In the genomic region with DNA sequence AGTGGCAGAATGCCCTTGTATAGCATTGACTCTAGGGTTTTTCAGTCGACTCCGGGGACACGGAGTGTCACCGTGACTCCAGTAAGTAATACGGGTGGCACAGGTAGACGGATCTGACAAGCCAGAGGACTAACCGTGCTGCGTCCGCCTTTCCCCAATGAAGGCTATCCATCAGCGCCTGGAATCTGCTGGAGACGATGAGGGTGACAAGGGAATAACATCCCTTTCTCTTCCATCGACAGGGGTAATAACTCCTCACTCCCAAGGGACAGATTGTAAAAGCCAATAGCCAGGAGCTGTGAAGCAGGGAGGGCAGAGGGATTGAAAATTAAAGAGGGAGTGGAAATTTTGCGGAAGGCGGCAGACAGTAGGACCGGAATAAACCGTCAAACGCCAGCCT, we compare ENCODE assay signal across 18 mouse cellular contexts.
DNase-seq lines count a peak whose midpoint lies in the region; ATAC-seq and TF ChIP-seq lines count a peak whose summit lies in the region.
"Had no signal": no experiment of that assay in that cellular context is flagged by ENCODE, and none has a peak within 500 bp of the region (broad histone marks: within the 10 kb centered on the region; RNA-seq: fewer than 3 reads in every experiment).

No protein-coding gene starts in this region.

- intact Hi-C loops in left cerebral cortex, postnatal 25 days (cut with DNase I) = no loop called here

- peak; percentile 19 for DNase-seq in forebrain, embryonic 11.5 days (ENCODE audit: low spot score)
- no peak for DNase-seq in forebrain, embryonic 14.5 days (ENCODE audit: low spot score)
- DNase-seq in hindbrain, embryonic 14.5 days (ENCODE audit: low spot score) = no peak
- DNase-seq in brain, embryonic 14.5 days (ENCODE audit: low read depth) = peak; percentile 18
- no peak for DNase-seq in left cerebral cortex, postnatal 25 days (ENCODE audit: low spot score in 2 of 2)
- DNase-seq: adrenal gland, postnatal 10 days; cerebellum, adult 11-12 months; cerebellum, adult 9-10 months; cerebellum, postnatal 25 days; gastrocnemius, postnatal 10 days; heart, adult 18-20 months; heart, postnatal 10 days had no signal

- H3K9me3 ChIP-seq in forebrain, embryonic 11.5 days (ENCODE audit: control insufficient read depth, low read length) = peaks cover 4% of the 10 kb centered on the region; the same call in 1 of the 2 replicates
- 0 out of 2 replicates have a peak, but pooled peaks cover 3% of the 10 kb centered on the region for H3K9me3 ChIP-seq in forebrain, embryonic 14.5 days (replicated peaks; ENCODE audit: control insufficient read depth, low read length)
- peaks cover 3% of the 10 kb centered on the region for H3K9me3 ChIP-seq in hindbrain, embryonic 16.5 days (ENCODE audit: control insufficient read depth, low read length)
- H3K9me3 ChIP-seq in hindbrain, embryonic 14.5 days (ENCODE audit: control insufficient read depth, low read length) = no peaks in the 10 kb centered on the region
- H3K9me3 ChIP-seq in neural tube, embryonic 13.5 days = 0 out of 2 replicates have a peak, but pooled peaks cover 4% of the 10 kb centered on the region
- H3K9me3 ChIP-seq: forebrain, embryonic 15.5 days; heart, embryonic 10.5 days had no signal

- ATAC-seq in forebrain, embryonic 11.5 days (replicated peaks; ENCODE audit: low FRiP score) = no peak
- no peak for ATAC-seq in forebrain, embryonic 14.5 days
- 0 out of 2 replicates have a peak, but pooled peaks have one; percentile 40 for ATAC-seq in hindbrain, embryonic 16.5 days
- no peak for ATAC-seq in hindbrain, embryonic 14.5 days (ENCODE audit: low FRiP score)
- peak; percentile 65; the same call in 1 of the 2 replicates for ATAC-seq in neural tube, embryonic 13.5 days (ENCODE audit: low read depth)
- no peak for ATAC-seq in megakaryocyte-erythroid progenitor cell, adult 5-6 weeks (replicated peaks; ENCODE audit: low FRiP score, low TSS enrichment, poor library complexity, severe bottlenecking)
- ATAC-seq: forebrain, embryonic 15.5 days had no signal

- no peak overlapping the region for H3K9ac ChIP-seq in forebrain, embryonic 11.5 days (ENCODE audit: low read length)
- no peak overlapping the region for H3K9ac ChIP-seq in forebrain, embryonic 14.5 days (ENCODE audit: low read length)
- no peak overlapping the region for H3K9ac ChIP-seq in hindbrain, embryonic 16.5 days (ENCODE audit: low read depth, low read length)
- H3K9ac ChIP-seq in hindbrain, embryonic 14.5 days = no peak overlapping the region
- H3K9ac ChIP-seq in neural tube, embryonic 13.5 days = no peak overlapping the region
- H3K9ac ChIP-seq: forebrain, embryonic 15.5 days had no signal

- H3K4me2 ChIP-seq in forebrain, embryonic 11.5 days (ENCODE audit: low read depth, low read length, severe bottlenecking) = no peak overlapping the region
- H3K4me2 ChIP-seq in forebrain, embryonic 14.5 days (ENCODE audit: low read length) = no peak overlapping the region
- H3K4me2 ChIP-seq in hindbrain, embryonic 16.5 days (ENCODE audit: low read length) = no peak overlapping the region
- H3K4me2 ChIP-seq in hindbrain, embryonic 14.5 days (replicated peaks) = no peak overlapping the region
- peak overlapping the region; percentile 30 for H3K4me2 ChIP-seq in neural tube, embryonic 13.5 days
- H3K4me2 ChIP-seq: forebrain, embryonic 15.5 days had no signal

- H3K27me3 ChIP-seq in forebrain, embryonic 11.5 days (ENCODE audit: control insufficient read depth, insufficient read depth, low read length) = no peaks in the 10 kb centered on the region
- H3K27me3 ChIP-seq in forebrain, embryonic 14.5 days (replicated peaks; ENCODE audit: control insufficient read depth, insufficient read depth, low read length) = no peaks in the 10 kb centered on the region
- H3K27me3 ChIP-seq in hindbrain, embryonic 16.5 days (replicated peaks; ENCODE audit: control insufficient read depth, insufficient read depth, low read length) = peaks cover 4% of the 10 kb centered on the region
- peaks cover 16% of the 10 kb centered on the region; the same call in 1 of the 2 replicates for H3K27me3 ChIP-seq in hindbrain, embryonic 14.5 days (ENCODE audit: control insufficient read depth, insufficient read depth, low read length)
- peaks cover 36% of the 10 kb centered on the region for H3K27me3 ChIP-seq in neural tube, embryonic 13.5 days
- H3K27me3 ChIP-seq: forebrain, embryonic 15.5 days had no signal

- no peak for TF ChIP-seq POLR2A in brain, embryonic 14.5 days (IDR thresholded peaks at IDR 0.05; ENCODE audit: borderline replicate concordance, extremely low read depth, insufficient read depth, insufficient read length, poor library complexity, severe bottlenecking)

- TF ChIP-seq CTCF in brain, embryonic 14.5 days (IDR thresholded peaks at IDR 0.05; ENCODE audit: borderline replicate concordance, extremely low read depth, insufficient read depth, insufficient read length) = no peak

- H3K36me3 ChIP-seq in forebrain, embryonic 11.5 days (ENCODE audit: control insufficient read depth, insufficient read depth, low read length) = no peaks in the 10 kb centered on the region
- no peaks in the 10 kb centered on the region for H3K36me3 ChIP-seq in forebrain, embryonic 14.5 days (ENCODE audit: control insufficient read depth, insufficient read depth, low read length)
- no peaks in the 10 kb centered on the region for H3K36me3 ChIP-seq in hindbrain, embryonic 16.5 days (ENCODE audit: control insufficient read depth, insufficient read depth, low read length)
- no peaks in the 10 kb centered on the region for H3K36me3 ChIP-seq in hindbrain, embryonic 14.5 days (replicated peaks; ENCODE audit: control insufficient read depth, insufficient read depth)
- no peaks in the 10 kb centered on the region for H3K36me3 ChIP-seq in neural tube, embryonic 13.5 days
- H3K36me3 ChIP-seq: embryonic facial prominence, embryonic 10.5 days; forebrain, embryonic 15.5 days; heart, embryonic 10.5 days had no signal

- 85% methylated on average over 17 of the region's 17 CpGs for WGBS in forebrain, embryonic 11.5 days
- 75% methylated on average over 17 of the region's 17 CpGs for WGBS in forebrain, embryonic 14.5 days
- 48% methylated on average over 17 of the region's 17 CpGs for WGBS in hindbrain, embryonic 16.5 days
- 41% methylated on average over 17 of the region's 17 CpGs for WGBS in hindbrain, embryonic 14.5 days
- WGBS in neural tube, embryonic 13.5 days = 14% methylated on average over 17 of the region's 17 CpGs

- peaks cover 3% of the 10 kb centered on the region; the same call in 1 of the 2 replicates for H3K4me1 ChIP-seq in forebrain, embryonic 11.5 days (replicated peaks; ENCODE audit: control insufficient read depth, insufficient read depth, low read length)
- H3K4me1 ChIP-seq in forebrain, embryonic 14.5 days (ENCODE audit: control insufficient read depth, insufficient read depth, low read length) = peaks cover 3% of the 10 kb centered on the region; the same call in 1 of the 2 replicates
- peaks cover 7% of the 10 kb centered on the region for H3K4me1 ChIP-seq in hindbrain, embryonic 16.5 days (ENCODE audit: control insufficient read depth, insufficient read depth, low read depth, low read length)
- peaks cover 10% of the 10 kb centered on the region for H3K4me1 ChIP-seq in hindbrain, embryonic 14.5 days (replicated peaks; ENCODE audit: control insufficient read depth, insufficient read depth, low read length)
- H3K4me1 ChIP-seq in neural tube, embryonic 13.5 days (replicated peaks) = peaks cover 26% of the 10 kb centered on the region

- H3K4me3 ChIP-seq in forebrain, embryonic 11.5 days (ENCODE audit: low read depth, low read length) = no peak overlapping the region
- H3K4me3 ChIP-seq in forebrain, embryonic 14.5 days (ENCODE audit: low read depth, low read length) = no peak overlapping the region
- H3K4me3 ChIP-seq in hindbrain, embryonic 16.5 days (ENCODE audit: low read length) = no peak overlapping the region
- no peak overlapping the region for H3K4me3 ChIP-seq in hindbrain, embryonic 14.5 days (replicated peaks; ENCODE audit: low read length)
- no peak overlapping the region for H3K4me3 ChIP-seq in neural tube, embryonic 13.5 days
- H3K4me3 ChIP-seq: embryonic facial prominence, embryonic 10.5 days; forebrain, embryonic 15.5 days; heart, embryonic 10.5 days had no signal

- no peak overlapping the region for H3K27ac ChIP-seq in forebrain, embryonic 11.5 days (ENCODE audit: low read depth, low read length)
- H3K27ac ChIP-seq in forebrain, embryonic 14.5 days (ENCODE audit: low read depth, low read length) = no peak overlapping the region
- no peak overlapping the region for H3K27ac ChIP-seq in hindbrain, embryonic 16.5 days (ENCODE audit: low read depth, low read length)
- no peak overlapping the region for H3K27ac ChIP-seq in hindbrain, embryonic 14.5 days
- H3K27ac ChIP-seq in neural tube, embryonic 13.5 days (replicated peaks) = 0 out of 2 replicates have a peak overlapping the region, but pooled peaks have one; percentile 2
- H3K27ac ChIP-seq: embryonic facial prominence, embryonic 10.5 days; forebrain, embryonic 15.5 days; heart, embryonic 10.5 days had no signal

Comparison
In these comparisons a context has a peak if more than half of its experiments do, and no peak if none do; other contexts are left out.
1. ATAC-seq: peak in hindbrain, embryonic 16.5 days (single experiment) and neural tube, embryonic 13.5 days (single experiment); none in forebrain, embryonic 11.5 days (single experiment), forebrain, embryonic 14.5 days (single experiment), hindbrain, embryonic 14.5 days (single experiment) and megakaryocyte-erythroid progenitor cell, adult 5-6 weeks (single experiment).
2. DNase-seq: peak in forebrain, embryonic 11.5 days (single experiment) and brain, embryonic 14.5 days (single experiment); none in forebrain, embryonic 14.5 days (single experiment), hindbrain, embryonic 14.5 days (single experiment) and left cerebral cortex, postnatal 25 days (0 of 2).